Mouse (Mus musculus) gastrocnemius, postnatal 10 days (tissue): ENCODE measurements at regions not wholly inside any gene's neighbourhood (a gene's known extent, or its start where the extent isn't known, plus 50 kb on each side); places are given as distances from the start of the nearest gene placed in this dataset.
A peak's percentile ranks its signal among the peaks of the same experiment; 100 is the strongest.

Experiments
- DNase-seq: peaks from one replicate; pipeline ENCODE4 v3.0.0; 2021; ENCODE audit warnings: mixed read lengths

DNA sequence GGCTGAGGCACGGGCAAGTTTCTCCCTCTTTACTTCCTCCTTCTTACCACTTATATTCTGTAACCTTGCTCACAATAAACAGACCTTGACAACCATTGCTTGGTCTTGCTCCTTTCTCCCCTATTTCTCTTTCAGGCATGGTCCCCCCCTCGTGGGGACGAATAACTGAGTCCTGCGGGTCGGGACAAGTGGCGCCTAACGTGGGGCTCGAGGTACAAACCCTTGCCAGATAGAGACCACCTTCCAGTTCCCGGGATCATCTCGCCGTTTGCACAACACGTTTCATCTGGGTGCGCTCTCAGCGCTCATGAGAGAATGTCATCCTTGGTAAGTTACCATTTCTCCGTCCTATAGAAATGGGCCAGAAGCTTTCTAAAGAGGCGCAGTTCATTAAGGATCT is 79.6 kb upstream of the Foxn3 start:
- DNase-seq, result no peak

DNA sequence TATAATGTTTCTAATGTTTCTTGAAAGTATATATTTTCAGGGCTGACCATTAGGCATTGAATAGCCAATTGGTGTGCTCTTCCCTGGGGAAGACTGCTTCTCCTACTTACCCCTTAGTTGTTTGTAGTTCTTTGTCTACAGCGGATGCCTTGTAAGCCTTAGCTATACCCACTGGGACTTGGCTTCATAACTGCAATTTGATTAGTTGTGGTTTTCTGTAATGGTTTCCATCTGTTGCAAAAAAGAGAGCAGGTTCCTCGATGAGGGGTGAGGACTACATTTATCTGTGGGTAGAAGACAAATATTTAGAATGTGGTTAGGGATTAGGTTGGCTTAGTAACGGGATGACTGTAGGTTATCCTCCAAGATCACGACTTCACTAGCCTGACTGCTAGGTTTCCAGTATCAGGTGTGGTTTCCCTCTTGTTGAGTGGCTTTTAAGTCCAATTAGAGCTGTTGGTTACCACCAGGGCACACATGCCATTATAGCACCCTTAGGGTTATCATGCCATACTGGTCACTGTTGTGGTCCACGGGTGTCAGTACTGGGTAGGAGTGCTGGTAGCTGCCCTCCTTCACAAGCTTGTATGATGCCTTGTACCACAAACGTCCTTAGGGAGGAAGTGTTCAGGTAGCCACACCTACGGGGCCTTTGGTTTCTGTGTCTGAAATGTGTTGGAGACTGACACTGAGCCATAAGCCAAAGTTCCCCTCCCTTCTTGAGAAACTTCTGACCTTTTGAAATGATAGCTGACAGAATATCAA is 78.9 kb upstream of the Foxn3 start:
- DNase-seq, result no peak

DNA sequence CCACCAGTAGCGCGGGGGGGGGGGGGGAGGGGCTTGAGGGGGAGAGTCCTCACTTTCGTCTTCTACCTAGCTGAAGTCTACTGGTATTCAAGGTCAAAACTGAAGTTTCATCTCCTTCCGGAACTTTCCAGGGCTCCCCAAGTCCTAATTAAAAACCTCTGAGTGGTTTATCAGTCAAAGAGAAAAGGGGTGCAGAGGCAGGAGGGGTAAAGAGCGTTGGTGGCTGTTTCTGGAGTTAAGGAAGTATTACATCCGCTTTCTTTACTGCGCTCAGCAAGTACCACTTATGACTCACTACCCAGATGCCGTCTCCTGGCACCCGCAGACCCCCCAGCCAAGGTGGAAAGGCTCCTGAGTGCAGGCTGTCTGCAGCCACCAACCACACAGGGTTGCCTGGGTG is 77.9 kb upstream of the Foxn3 start:
- DNase-seq, result no peak

- DNase-seq, result no peak
Observed at GRCm38 (mm10) chr12:99640214-99641151, 77.1 kb upstream of the Foxn3 start.

- peak; percentile 24 for DNase-seq
Observed at GRCm38 (mm10) chr12:99639847-99640213, 76.4 kb upstream of the Foxn3 start.

DNA sequence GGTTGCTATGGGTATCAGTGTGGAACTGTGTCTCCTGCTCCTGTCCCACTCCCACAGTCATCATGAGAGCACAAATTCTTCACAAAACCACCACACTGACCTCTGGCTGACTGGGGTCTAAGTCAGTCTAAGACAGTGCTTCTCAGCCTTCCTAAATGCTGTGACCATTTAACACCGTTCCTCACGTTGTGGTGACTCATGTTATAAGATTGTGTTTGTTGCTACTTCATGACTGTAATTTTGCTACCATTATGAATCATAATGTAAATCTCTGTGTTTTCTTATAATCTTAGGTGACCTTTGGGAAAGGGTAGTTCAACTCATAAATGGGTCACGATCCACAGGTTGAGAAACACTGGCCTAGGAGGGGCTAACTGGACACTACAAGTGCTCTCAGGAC is 75.7 kb upstream of the Foxn3 start:
- no peak for DNase-seq

- no peak for DNase-seq
Observed at GRCm38 (mm10) chr12:99637986-99638385, 74.6 kb upstream of the Foxn3 start.

DNA sequence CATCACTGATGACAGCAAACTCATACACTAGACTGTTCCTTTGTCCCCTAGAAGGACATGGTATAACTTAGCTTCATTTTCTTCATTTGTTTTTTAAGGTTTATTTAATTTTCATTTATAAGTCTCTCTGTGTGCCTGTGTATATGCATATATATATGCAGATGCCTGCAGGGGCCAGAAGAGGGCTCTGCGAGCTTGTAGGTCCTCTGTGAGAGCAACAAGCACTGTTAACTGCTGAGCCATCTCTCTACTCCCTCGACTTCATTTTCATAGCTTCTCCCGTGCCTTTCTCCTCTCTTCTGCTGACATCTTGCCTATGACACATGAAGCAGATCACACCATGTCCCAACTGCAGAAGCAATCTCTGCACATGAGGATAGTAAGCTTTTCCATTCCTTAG is 72.9 kb upstream of the Foxn3 start:
- DNase-seq, result no peak

DNA sequence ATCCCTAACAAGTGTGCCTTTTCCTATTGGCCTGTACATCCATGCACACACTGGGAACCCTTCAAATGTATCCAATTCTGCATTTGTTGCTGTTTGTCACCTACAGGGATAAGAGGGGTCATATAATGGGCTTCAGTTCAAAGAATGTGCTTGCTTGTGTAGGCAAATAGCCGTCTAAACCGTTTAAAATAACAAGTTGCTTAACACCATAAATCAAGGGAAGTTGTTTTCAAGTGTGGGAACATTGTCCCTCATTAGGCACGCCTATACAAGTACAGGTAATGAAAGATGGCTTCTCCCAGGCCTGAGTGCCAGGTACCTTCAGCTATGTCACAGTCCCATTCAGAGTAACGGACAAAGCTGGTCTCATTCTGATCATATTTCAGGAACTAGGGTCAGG is 72.0 kb upstream of the Foxn3 start:
- DNase-seq, result no peak

GRCm38 (mm10) chr12:99634726-99635125 is 71.3 kb upstream of the Foxn3 start:
- no peak for DNase-seq

GRCm38 (mm10) chr12:99633678-99634077 is 70.3 kb upstream of the Foxn3 start:
- DNase-seq, result no peak

DNA sequence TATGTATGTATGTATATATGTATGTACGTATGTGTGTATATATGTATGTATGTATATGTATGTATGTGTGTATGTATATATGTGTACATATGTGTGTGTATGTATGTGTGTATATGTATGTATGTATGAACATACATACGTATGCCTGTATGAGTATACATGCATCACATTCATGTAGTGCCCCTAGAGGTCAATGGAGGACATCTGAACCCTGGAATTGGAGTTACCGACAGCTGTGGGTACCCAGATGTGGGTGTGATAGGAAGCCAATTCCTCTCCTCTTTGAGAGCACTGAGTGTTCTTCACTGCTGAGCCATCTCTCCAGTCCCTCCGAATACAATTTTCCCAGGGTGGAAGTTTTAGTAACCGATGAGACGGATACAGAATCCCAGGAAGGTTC is 69.6 kb upstream of the Foxn3 start:
- DNase-seq, result no peak

DNA sequence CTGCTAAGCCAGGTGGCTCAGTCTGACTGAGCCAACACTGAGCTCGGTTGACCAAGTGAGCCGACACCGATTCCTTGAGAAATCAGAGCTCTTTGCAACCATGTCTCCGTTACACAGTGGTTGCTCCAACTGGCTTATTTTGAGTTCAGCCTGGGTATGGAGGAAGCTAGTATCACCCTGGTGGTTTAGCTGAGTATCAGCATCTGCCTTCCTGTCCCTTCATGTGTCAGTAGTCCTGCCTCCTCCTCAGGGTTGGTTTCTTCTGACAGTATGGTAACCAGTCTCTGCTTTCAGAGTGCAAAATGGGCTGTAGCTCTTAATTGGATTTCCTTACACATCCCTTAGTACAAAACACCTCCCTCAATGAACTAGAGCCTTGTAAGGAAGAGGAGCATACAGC is 66.2 kb upstream of the Foxn3 start:
- no peak for DNase-seq

- DNase-seq, result no peak
Observed at GRCm38 (mm10) chr12:99628421-99628820, 65.0 kb upstream of the Foxn3 start.

DNA sequence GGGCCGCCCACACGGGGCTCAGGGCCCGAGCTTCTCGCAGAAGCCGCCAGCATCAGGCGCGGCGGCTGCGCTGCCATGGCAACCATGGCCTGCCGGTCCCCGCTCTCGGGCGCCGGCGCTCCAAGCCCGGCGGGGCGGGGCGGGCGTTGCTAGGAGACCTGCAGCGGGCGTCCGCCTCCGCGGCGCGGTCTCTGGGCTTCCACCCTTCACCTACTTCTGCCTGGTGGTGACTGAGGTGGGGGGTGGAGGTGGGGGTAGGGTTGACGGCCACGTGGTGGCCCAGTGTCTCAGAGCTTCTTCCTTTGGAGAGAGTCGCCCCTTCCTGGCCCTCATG is 64.5 kb upstream of the Foxn3 start:
- DNase-seq, result peak; percentile 95

DNA sequence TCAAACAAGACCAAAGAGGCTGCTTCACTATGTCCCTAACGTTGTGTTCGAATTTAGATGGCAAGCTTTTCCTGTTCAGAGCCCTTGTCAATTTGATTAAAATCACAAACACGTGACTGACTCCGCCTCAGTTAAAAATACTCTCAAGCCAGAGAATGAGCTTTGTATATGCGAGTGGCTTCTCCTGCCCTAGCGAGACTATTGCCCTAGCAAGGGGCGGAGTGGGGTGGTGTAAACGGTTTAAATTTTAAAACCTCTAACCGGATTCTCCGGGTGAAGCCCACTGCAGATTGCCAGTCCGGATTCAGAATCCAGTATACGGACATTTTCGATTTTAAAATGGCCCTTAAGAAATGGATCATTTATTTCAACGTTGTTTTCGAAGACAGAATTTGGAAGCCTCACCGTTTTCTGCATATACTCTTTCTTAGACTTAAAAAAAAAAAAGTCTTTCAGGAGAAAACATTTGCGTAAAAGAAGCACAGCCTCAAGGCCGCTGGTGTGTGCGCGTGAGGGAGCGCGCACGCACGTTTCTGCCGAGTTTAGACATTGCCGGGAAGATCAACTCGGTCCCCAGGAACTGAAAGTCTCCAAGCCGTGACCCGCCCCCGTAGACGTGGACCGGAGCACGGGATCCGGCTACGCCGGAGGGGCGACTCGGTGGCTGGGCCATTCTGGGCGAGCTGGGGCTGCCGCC is 64.0 kb upstream of the Foxn3 start:
- no peak for DNase-seq

GRCm38 (mm10) chr12:99626147-99626546 is 62.8 kb upstream of the Foxn3 start:
- no peak for DNase-seq

GRCm38 (mm10) chr12:99625094-99625493 is 61.7 kb upstream of the Foxn3 start:
- no peak for DNase-seq

GRCm38 (mm10) chr12:99622238-99622637 is 58.9 kb upstream of the Foxn3 start:
- DNase-seq, result no peak

DNA sequence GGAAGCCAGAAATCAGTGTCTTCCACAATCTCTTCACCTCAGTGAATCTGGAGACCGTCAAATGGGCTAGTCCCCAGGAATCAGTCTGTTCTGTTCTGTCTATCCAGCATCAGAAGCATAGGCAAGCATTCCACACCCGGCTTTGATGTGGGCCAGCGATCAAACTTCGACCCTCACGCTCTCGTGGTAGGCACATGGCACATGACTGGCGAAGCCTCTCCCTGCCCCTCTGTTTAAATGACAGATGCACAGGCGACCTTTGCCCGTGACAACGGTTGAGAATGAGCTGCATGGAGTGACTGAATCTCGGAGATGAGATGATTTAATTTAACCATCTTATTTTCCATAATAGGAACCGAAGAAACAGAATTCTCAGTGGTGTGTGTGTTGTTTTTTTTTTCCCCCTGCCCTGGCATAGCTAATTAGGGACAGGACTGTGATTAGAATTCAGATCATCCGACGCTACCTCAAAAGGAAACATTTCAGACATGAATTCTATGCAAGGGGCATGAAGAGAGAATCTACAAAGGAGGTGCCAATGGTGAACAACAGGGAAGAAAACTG is 53.9 kb upstream of the Foxn3 start:
- DNase-seq, result no peak

DNA sequence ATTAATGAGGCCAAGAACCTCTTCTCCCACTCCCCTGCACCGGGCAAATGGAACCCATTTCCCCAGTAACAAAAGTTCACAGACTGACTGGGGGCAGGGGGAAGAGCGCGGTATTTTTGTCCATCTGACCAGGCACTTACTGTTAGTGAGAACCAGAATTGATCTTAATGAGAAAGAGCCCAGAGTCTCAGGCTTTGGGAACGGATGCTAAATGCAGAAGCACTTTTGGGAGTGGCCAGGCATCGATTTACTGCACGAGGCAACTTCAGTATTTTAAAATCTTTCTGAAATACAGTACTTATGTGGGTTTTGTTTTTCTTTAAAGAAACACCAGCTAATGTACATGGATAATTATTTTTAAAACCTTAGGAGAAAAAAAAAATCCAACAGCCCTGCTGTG is 51.0 kb upstream of the Foxn3 start:
- DNase-seq, result no peak
